Mouse (Mus musculus) heart, adult 2 months (tissue): ENCODE results near the gene Zfp207. TPM values are rescaled to one million over a fixed set of nuclear protein-coding genes. Genes with fewer than 3 reads are reported as not detected.
"Not testable (repeated sequence)": the region's sequence is repeated elsewhere in the genome, so short reads cannot be mapped to it uniquely, and the experiment has no call there.

Source experiments
- DNase-seq, 2 experiments: peaks; one replicate each; pipeline ENCODE4 v3.0.0; 2021
- H3K27ac ChIP-seq: fragments of 200-600 bp; 2 replicates; pipeline ENCODE4 v1.8.1; 2022
- H3K27me3 ChIP-seq: fragments of 200-500 bp; 2 replicates; pipeline ENCODE4 v1.6.1; 2012; ENCODE audit warnings: mild to moderate bottlenecking, low read length, inconsistent platforms, mixed read lengths; ENCODE audit not compliant: control insufficient read depth, insufficient read depth
- H3K36me3 ChIP-seq: fragments of 200-500 bp; 2 replicates; pipeline ENCODE4 v1.6.1; 2012; ENCODE audit warnings: low read length, inconsistent platforms; ENCODE audit not compliant: control insufficient read depth, insufficient read depth
- H3K4me1 ChIP-seq: fragments of 200-500 bp; 2 replicates; pipeline ENCODE4 v1.6.1; 2011; ENCODE audit warnings: low read length; ENCODE audit not compliant: control insufficient read depth, insufficient read depth
- H3K4me3 ChIP-seq: fragments of 200-600 bp; 2 replicates; pipeline ENCODE4 v1.8.1; 2022
- H3K79me2 ChIP-seq: fragments of 200-500 bp; replicated peaks from 2 replicates; pipeline ENCODE4 v1.6.1; 2012; ENCODE audit warnings: mild to moderate bottlenecking, inconsistent platforms, low read length, moderate library complexity, mixed read lengths; ENCODE audit not compliant: control insufficient read depth, insufficient read depth
- H3K9ac ChIP-seq: fragments of 200-500 bp; 2 replicates; pipeline ENCODE4 v1.6.1; 2012; ENCODE audit warnings: low read depth, mild to moderate bottlenecking, control low read depth, inconsistent platforms, low read length, mixed read lengths
- CTCF ChIP-seq: fragments of 200-600 bp; IDR thresholded peaks from 2 replicates; pipeline ENCODE4 v1.8.1; 2022; ENCODE audit warnings: antibody characterized with exemption, mild to moderate bottlenecking, moderate library complexity
- EP300 ChIP-seq: fragments of 200-500 bp; IDR thresholded peaks from 2 replicates; pipeline ENCODE4 v1.6.1; 2011; ENCODE audit warnings: low read depth, low read length, control low read depth; ENCODE audit not compliant: insufficient read depth
- POLR2A ChIP-seq: fragments of 200-500 bp; IDR thresholded peaks from 2 replicates; pipeline ENCODE4 v1.6.1; 2011; ENCODE audit warnings: mild to moderate bottlenecking, low read depth, low read length, control low read depth; ENCODE audit not compliant: insufficient read depth
- WGBS: fragments of 180-500 bp; shearing (Covaris S2); methylation state at CpG from one replicate; pipeline ENCODE4 v1.1.7; 2018; 5-methylcytosine and 5-hydroxymethylcytosine counted together
- intact Hi-C: fragments of 180-260 bp; cut with DNase I; formaldehyde crosslinking; loops from one replicate; pipeline ENCODE4 v1.15.1; 2025
- polyA plus RNA-seq: library from polyadenylated mRNA; depleted of rRNA; stranded (reverse); fragments of >200 nt; gene quantifications from 2 replicates; pipeline ENCODE4 v1.2.3, GENCODE M21; 2012
- total RNA-seq, 2 experiments: library from RNA; stranded (reverse); gene quantifications; 2 replicates each; pipeline ENCODE4 v1.2.3; 2021

The Zfp207 gene
- total and polyA plus RNA-seq, 3 experiments, result 58.3 to 63.0 (median 59.9) TPM

GRCm38 (mm10) chr11:80368949-80369348, 14.1 kb upstream of the Zfp207 start:
- TF ChIP-seq EP300, result no peak
- no peak for TF ChIP-seq CTCF
- TF ChIP-seq POLR2A, result no peak
- DNase-seq, result no peak
- no peak overlapping the region for H3K9ac ChIP-seq
- no peaks in the 10 kb centered on the region for H3K27me3 ChIP-seq
- no peaks in the 10 kb centered on the region for H3K79me2 ChIP-seq
- 100% methylated on average over 1 of the region's 1 CpGs for WGBS
- no peaks in the 10 kb centered on the region for H3K4me1 ChIP-seq
- intact Hi-C loops, result no loop called here
- no peak overlapping the region for H3K27ac ChIP-seq
- H3K36me3 ChIP-seq, result no peaks in the 10 kb centered on the region
- no peak overlapping the region for H3K4me3 ChIP-seq

GRCm38 (mm10) chr11:80376651-80377050, 6.4 kb upstream of the Zfp207 start:
- no peak for TF ChIP-seq POLR2A
- no peak for TF ChIP-seq EP300
- no peak for TF ChIP-seq CTCF
- no peak for DNase-seq
- intact Hi-C loops, result no loop called here
- WGBS, result 61% methylated on average over 4 of the region's 4 CpGs
- no peak overlapping the region for H3K4me3 ChIP-seq
- peaks cover 2% of the 10 kb centered on the region for H3K4me1 ChIP-seq
- H3K36me3 ChIP-seq, result no peaks in the 10 kb centered on the region
- H3K79me2 ChIP-seq, result no peaks in the 10 kb centered on the region
- no peak overlapping the region for H3K27ac ChIP-seq
- H3K9ac ChIP-seq, result no peak overlapping the region
- no peaks in the 10 kb centered on the region for H3K27me3 ChIP-seq

GRCm38 (mm10) chr11:80377712-80378451, 5.2 kb upstream of the Zfp207 start, which contains the start of gene 5730455P16Rik:
Gene 5730455P16Rik, minus strand, starts transcription at chr11:80378034.
- Histone ChIP-seq H3K36me3 (peaks cover 5% of the 10 kb centered on the region; the same call in 1 of the 2 replicates), H3K9ac (peak within 1 kb of the TSS; percentile 98), H3K27ac (peak within 1 kb of the TSS; percentile 90), H3K4me1 (peaks cover 2% of the 10 kb centered on the region), H3K79me2 (no peaks in the 10 kb centered on the region), H3K4me3 (peak within 1 kb of the TSS; percentile 94), H3K27me3 (no peaks in the 10 kb centered on the region)
- peak; percentile 86 to 89 for DNase-seq
- WGBS, result 1% methylated on average over 42 of the region's 43 CpGs
- TF ChIP-seq EP300, result 0 out of 2 replicates have a peak, but pooled peaks have one; percentile 48
- TF ChIP-seq CTCF, result no peak
- TF ChIP-seq POLR2A, result peak; percentile 79
- intact Hi-C loops, result no loop called here

GRCm38 (mm10) chr11:80378452-80379068, 4.5 kb upstream of the Zfp207 start:
- 61% methylated on average over 2 of the region's 2 CpGs for WGBS

GRCm38 (mm10) chr11:80379184-80379583, 3.9 kb upstream of the Zfp207 start:
- H3K4me1 ChIP-seq, H3K79me2 ChIP-seq, H3K27ac ChIP-seq, intact Hi-C loops, H3K4me3 ChIP-seq, H3K36me3 ChIP-seq, H3K27me3 ChIP-seq, H3K9ac ChIP-seq, DNase-seq: not testable (repeated sequence)
- WGBS, result 94% methylated on average over 7 of the region's 7 CpGs

More at GRCm38 (mm10) chr11:80378452-80379068, 4.5 kb upstream of the Zfp207 start:
- H3K36me3 ChIP-seq, H3K27me3 ChIP-seq, H3K79me2 ChIP-seq, H3K4me1 ChIP-seq, H3K9ac ChIP-seq, DNase-seq, intact Hi-C loops: not testable (repeated sequence)
- H3K4me3 ChIP-seq, result peak overlapping the region; percentile 94
- peak overlapping the region; percentile 90 for H3K27ac ChIP-seq

- H3K4me3 ChIP-seq, result peak overlapping the region; percentile 89
- intact Hi-C loops, result no loop called here
- TF ChIP-seq POLR2A, result no peak
- TF ChIP-seq EP300, result no peak
- no peak for TF ChIP-seq CTCF
- peaks cover 4% of the 10 kb centered on the region for H3K4me1 ChIP-seq
- peak in 1 of 2 experiments; percentile 54 for DNase-seq
- WGBS, result 2% methylated on average over 12 of the region's 12 CpGs
- H3K9ac ChIP-seq, result peak overlapping the region; percentile 77
- H3K27ac ChIP-seq, result peak overlapping the region; percentile 96
- peaks cover 25% of the 10 kb centered on the region for H3K36me3 ChIP-seq
- no peaks in the 10 kb centered on the region for H3K27me3 ChIP-seq
- H3K79me2 ChIP-seq, result no peaks in the 10 kb centered on the region
Observed at GRCm38 (mm10) chr11:80382626-80383018, 457 bp upstream of the Zfp207 start.
